In the genomic region with DNA sequence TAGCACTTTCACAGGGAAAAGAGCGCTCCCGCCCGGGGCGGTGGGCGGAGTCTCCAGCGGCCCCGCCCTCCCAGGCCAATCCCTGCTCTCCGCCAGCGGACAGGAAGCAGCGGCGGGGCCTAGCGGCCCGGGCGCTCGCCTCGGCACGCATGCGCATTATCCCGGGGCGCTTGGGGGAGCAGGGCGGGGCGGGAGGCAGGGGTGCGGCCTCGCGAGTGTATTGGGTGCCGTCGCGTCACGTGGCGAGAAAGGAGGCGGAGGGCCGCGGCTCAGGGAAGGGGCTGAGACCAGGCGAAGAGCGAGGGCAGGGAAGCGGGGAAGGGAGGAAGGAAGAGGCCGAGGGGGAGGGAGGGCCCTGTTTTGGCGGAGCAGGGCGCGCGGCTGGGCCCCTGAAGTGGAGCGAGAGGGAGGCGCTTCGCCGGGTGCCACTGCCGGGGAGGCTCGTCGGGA, we compare ENCODE assay signal across 8 mouse cellular contexts. TPM values are rescaled to one million over a fixed set of nuclear protein-coding genes. Genes with fewer than 3 reads are reported as not detected.
DNase-seq lines count a peak whose midpoint lies in the region; ATAC-seq and TF ChIP-seq lines count a peak whose summit lies in the region.

TSS of gene Adam10 (plus strand) at position 316 of the 450 bp plus-strand sequence.

- peak within 1 kb of the TSS; percentile 96 for H3K9ac ChIP-seq in embryonic facial prominence, embryonic 14.5 days (ENCODE audit: low read depth, low read length)
- H3K9ac ChIP-seq in limb, embryonic 14.5 days (ENCODE audit: low read depth, low read length, severe bottlenecking): peak within 1 kb of the TSS; percentile 93
- H3K9ac ChIP-seq in midbrain, postnatal 0 days (replicated peaks; ENCODE audit: low read length, poor library complexity, severe bottlenecking): peak within 1 kb of the TSS; percentile 75

- ATAC-seq in embryonic facial prominence, embryonic 14.5 days (ENCODE audit: low read depth): peak; percentile 99
- peak; percentile 98 for ATAC-seq in limb, embryonic 14.5 days (ENCODE audit: low FRiP score, low read depth)
- peak; percentile 99 for ATAC-seq in midbrain, postnatal 0 days (ENCODE audit: low FRiP score)

- peaks cover 12% of the 10 kb centered on the region for H3K4me1 ChIP-seq in embryonic facial prominence, embryonic 14.5 days (ENCODE audit: control insufficient read depth, insufficient read depth, low read length)
- H3K4me1 ChIP-seq in limb, embryonic 14.5 days (ENCODE audit: control insufficient read depth, insufficient read depth, low read length): peaks cover 4% of the 10 kb centered on the region; the same call in 1 of the 2 replicates
- H3K4me1 ChIP-seq in midbrain, postnatal 0 days (ENCODE audit: insufficient read depth, low read length): no peaks in the 10 kb centered on the region

- DNase-seq in 3T3-L1 (ENCODE audit: low read depth, low spot score): peak; percentile 96
- peak; percentile 98 to 99 for DNase-seq in adrenal gland, postnatal 4 days (ENCODE audit: low spot score in 2 of 2)
- peak; percentile 99 for DNase-seq in embryonic facial prominence, embryonic 14.5 days (ENCODE audit: low spot score)
- DNase-seq in heart, adult 8-10 months (ENCODE audit: low spot score): peak; percentile 96
- DNase-seq in kidney, adult 9 months: peak; percentile 99
- DNase-seq in limb, embryonic 14.5 days (ENCODE audit: low spot score): peak; percentile 96
- DNase-seq in midbrain, postnatal 0 days (ENCODE audit: low spot score): peak; percentile 98
- peak; percentile 99 for DNase-seq in spleen, postnatal 14 days (ENCODE audit: low spot score in 2 of 2)

- no peak for TF ChIP-seq CTCF in midbrain, postnatal 0 days (IDR thresholded peaks at IDR 0.05)

- peak within 1 kb of the TSS; percentile 96 for H3K27ac ChIP-seq in embryonic facial prominence, embryonic 14.5 days (replicated peaks; ENCODE audit: low read depth, low read length)
- peak within 1 kb of the TSS; percentile 95 for H3K27ac ChIP-seq in limb, embryonic 14.5 days (replicated peaks; ENCODE audit: low read depth, low read length)
- H3K27ac ChIP-seq in midbrain, postnatal 0 days (ENCODE audit: low read depth, low read length): peak within 1 kb of the TSS; percentile 93

- H3K4me3 ChIP-seq in embryonic facial prominence, embryonic 14.5 days (ENCODE audit: low read depth, low read length): peak within 1 kb of the TSS; percentile 92
- peak within 1 kb of the TSS; percentile 88 for H3K4me3 ChIP-seq in limb, embryonic 14.5 days (replicated peaks; ENCODE audit: low read length)
- peak within 1 kb of the TSS; percentile 61 for H3K4me3 ChIP-seq in midbrain, postnatal 0 days (ENCODE audit: low read depth, low read length)

- TF ChIP-seq POLR2A in limb, embryonic 14.5 days (IDR thresholded peaks at IDR 0.05; ENCODE audit: borderline replicate concordance, extremely low read depth, insufficient read depth, insufficient read length): peak; percentile 90; the same call in 1 of the 2 replicates

- H3K36me3 ChIP-seq in embryonic facial prominence, embryonic 14.5 days (ENCODE audit: control insufficient read depth, insufficient read depth, low read length): no peaks in the 10 kb centered on the region
- H3K36me3 ChIP-seq in limb, embryonic 14.5 days (ENCODE audit: control insufficient read depth, insufficient read depth, low read length): no peaks in the 10 kb centered on the region
- no peaks in the 10 kb centered on the region for H3K36me3 ChIP-seq in midbrain, postnatal 0 days (ENCODE audit: insufficient read depth, low read length)

- WGBS in embryonic facial prominence, embryonic 14.5 days: under 1% methylated on average over 23 of the region's 48 CpGs
- WGBS in limb, embryonic 14.5 days: 1% methylated on average over 39 of the region's 48 CpGs
- WGBS in midbrain, postnatal 0 days: under 1% methylated on average over 40 of the region's 48 CpGs

- H3K9me3 ChIP-seq in embryonic facial prominence, embryonic 14.5 days (ENCODE audit: control insufficient read depth, low read length): no peaks in the 10 kb centered on the region
- no peaks in the 10 kb centered on the region for H3K9me3 ChIP-seq in limb, embryonic 14.5 days (ENCODE audit: control insufficient read depth, low read length)
- H3K9me3 ChIP-seq in midbrain, postnatal 0 days (ENCODE audit: low read length): no peaks in the 10 kb centered on the region

- peak within 1 kb of the TSS; percentile 84 for H3K4me2 ChIP-seq in embryonic facial prominence, embryonic 14.5 days (ENCODE audit: low read depth, low read length)
- peak within 1 kb of the TSS; percentile 83 for H3K4me2 ChIP-seq in limb, embryonic 14.5 days (replicated peaks; ENCODE audit: low read depth, low read length, severe bottlenecking)
- peak within 1 kb of the TSS; percentile 91 for H3K4me2 ChIP-seq in midbrain, postnatal 0 days (ENCODE audit: low read depth, low read length, poor library complexity, severe bottlenecking)

- H3K27me3 ChIP-seq in embryonic facial prominence, embryonic 14.5 days (replicated peaks; ENCODE audit: control insufficient read depth, insufficient read depth, low read length): no peaks in the 10 kb centered on the region
- H3K27me3 ChIP-seq in limb, embryonic 14.5 days (ENCODE audit: control insufficient read depth, insufficient read depth, low read length): no peaks in the 10 kb centered on the region
- no peaks in the 10 kb centered on the region for H3K27me3 ChIP-seq in midbrain, postnatal 0 days (ENCODE audit: insufficient read depth, low read length)

RNA-seq across cellular contexts. Expression of gene Adam10, which starts in this region (rescaled TPM):
- total RNA-seq in adrenal gland, postnatal 4 days (2021): 10 to 100 TPM; 63.8 to 74.9 TPM
- polyA plus RNA-seq in embryonic facial prominence, embryonic 14.5 days (2014; fragmentation: Nextera tagmentation; extraction: Ambion mirVana): 63.5 and 67.7 TPM in 2 replicates
- 10 to 100 TPM; 33.3 to 40.0 (median 36.2) TPM for total RNA-seq in heart, adult 8-10 months (2022)
- 37.3 and 41.3 TPM in 2 replicates for polyA plus RNA-seq in limb, embryonic 14.5 days (2012; rRNA removed)
- 58.2 and 61.9 TPM in 2 replicates for polyA plus RNA-seq in limb, embryonic 14.5 days (2014; fragmentation: Nextera tagmentation; extraction: Ambion mirVana)
- total RNA-seq in midbrain, postnatal 0 days (2014; rRNA removed): 17.2 and 27.5 TPM in 2 replicates
- 37.3 and 39.6 TPM in 2 replicates for polyA plus RNA-seq in midbrain, postnatal 0 days (2015; fragmentation: Nextera tagmentation; extraction: Ambion mirVana)

Comparison
In these comparisons a context has a peak if more than half of its experiments do, and no peak if none do; other contexts are left out.
1. Peak in every context shown above with its lines: DNase-seq, ATAC-seq, H3K4me3 ChIP-seq and H3K27ac ChIP-seq.